Mouse (Mus musculus): ENCODE measurements around the gene Gatm. TPM values are rescaled to one million over a fixed set of nuclear protein-coding genes. Genes with fewer than 3 reads are reported as not detected.

The Gatm gene
- polyA plus RNA-seq, 1 experiment from 2014 or later = 18.8 TPM

GRCm38 (mm10) chr2:122637526-122637997 lies 26.5 kb upstream of the Gatm start:
- ATAC-seq (ENCODE audit: insufficient read depth, low FRiP score, low TSS enrichment) (peak; percentile 84), DNase-seq (ENCODE audit: low spot score) (peak; percentile 82)
- Histone ChIP-seq H3K9me3 (ENCODE audit: control insufficient read depth, low read length) (no peaks in the 10 kb centered on the region), H3K4me3 (ENCODE audit: low read depth, low read length) (peak overlapping the region; percentile 32), H3K9ac (ENCODE audit: low read length) (no peak overlapping the region), H3K27me3 (ENCODE audit: control insufficient read depth, insufficient read depth, low read length) (peaks cover 5% of the 10 kb centered on the region; the same call in 1 of the 2 replicates), H3K27ac (ENCODE audit: low read depth, low read length) (no peak overlapping the region), H3K4me2 (ENCODE audit: low read depth) (peak overlapping the region; percentile 56), H3K36me3 (ENCODE audit: control insufficient read depth, insufficient read depth, low read length) (peaks cover 8% of the 10 kb centered on the region), H3K4me1 (ENCODE audit: control insufficient read depth, insufficient read depth, low read length) (no peaks in the 10 kb centered on the region)
- 1% methylated on average over 36 of the region's 36 CpGs for WGBS

GRCm38 (mm10) chr2:122636686-122637085 lies 25.6 kb upstream of the Gatm start, which contains the start of gene AA467197:
Gene AA467197, plus strand, starts transcription at chr2:122636986.
- no peak within 1 kb of the TSS for H3K27ac ChIP-seq (ENCODE audit: low read depth, low read length)
- no peaks in the 10 kb centered on the region for H3K9me3 ChIP-seq (ENCODE audit: control insufficient read depth, low read length)
- ATAC-seq (ENCODE audit: insufficient read depth, low FRiP score, low TSS enrichment) (no peak), DNase-seq (ENCODE audit: low spot score) (no peak)
- H3K4me3 ChIP-seq (ENCODE audit: low read depth, low read length) = peak within 1 kb of the TSS; percentile 32
- H3K4me2 ChIP-seq (ENCODE audit: low read depth) = peak within 1 kb of the TSS; percentile 56
- WGBS = 63% methylated on average over 3 of the region's 3 CpGs
- H3K36me3 ChIP-seq (ENCODE audit: control insufficient read depth, insufficient read depth, low read length) = peaks cover 8% of the 10 kb centered on the region
- no peak within 1 kb of the TSS for H3K9ac ChIP-seq (ENCODE audit: low read length)
- H3K4me1 ChIP-seq (ENCODE audit: control insufficient read depth, insufficient read depth, low read length) = peaks cover 5% of the 10 kb centered on the region; the same call in 1 of the 2 replicates
- H3K27me3 ChIP-seq (ENCODE audit: control insufficient read depth, insufficient read depth, low read length) = peaks cover 5% of the 10 kb centered on the region; the same call in 1 of the 2 replicates

- WGBS = under 1% methylated on average over 53 of the region's 53 CpGs
- peak overlapping the region; percentile 93 for H3K4me2 ChIP-seq (ENCODE audit: low read depth)
These were observed 20.2 kb upstream of the Gatm start for GRCm38 (mm10) chr2:122631226-122631801.

GRCm38 (mm10) chr2:122630465-122631225 lies 19.5 kb upstream of the Gatm start:
- Histone ChIP-seq H3K4me3 (ENCODE audit: low read depth, low read length) (peak overlapping the region; percentile 97), H3K27ac (ENCODE audit: low read depth, low read length) (peak overlapping the region; percentile 64; the same call in 1 of the 2 replicates), H3K36me3 (ENCODE audit: control insufficient read depth, insufficient read depth, low read length) (peaks cover 8% of the 10 kb centered on the region), H3K9me3 (ENCODE audit: control insufficient read depth, low read length) (no peaks in the 10 kb centered on the region), H3K9ac (ENCODE audit: low read length) (peak overlapping the region; percentile 94), H3K4me1 (ENCODE audit: control insufficient read depth, insufficient read depth, low read length) (peaks cover 7% of the 10 kb centered on the region; the same call in 1 of the 2 replicates), H3K4me2 (ENCODE audit: low read depth) (peak overlapping the region; percentile 93), H3K27me3 (ENCODE audit: control insufficient read depth, insufficient read depth, low read length) (no peaks in the 10 kb centered on the region)
- WGBS = under 1% methylated on average over 75 of the region's 75 CpGs
- ATAC-seq (ENCODE audit: insufficient read depth, low FRiP score, low TSS enrichment) (peak; percentile 84), DNase-seq (ENCODE audit: low spot score) (peak; percentile 89)

More at GRCm38 (mm10) chr2:122631226-122631801, 20.2 kb upstream of the Gatm start:
- Histone ChIP-seq H3K4me1 (ENCODE audit: control insufficient read depth, insufficient read depth, low read length) (peaks cover 7% of the 10 kb centered on the region; the same call in 1 of the 2 replicates), H3K36me3 (ENCODE audit: control insufficient read depth, insufficient read depth, low read length) (peaks cover 8% of the 10 kb centered on the region), H3K27me3 (ENCODE audit: control insufficient read depth, insufficient read depth, low read length) (no peaks in the 10 kb centered on the region), H3K4me3 (ENCODE audit: low read depth, low read length) (peak overlapping the region; percentile 97), H3K9me3 (ENCODE audit: control insufficient read depth, low read length) (no peaks in the 10 kb centered on the region), H3K27ac (ENCODE audit: low read depth, low read length) (peak overlapping the region; percentile 64; the same call in 1 of the 2 replicates), H3K9ac (ENCODE audit: low read length) (peak overlapping the region; percentile 94)
- DNase-seq (ENCODE audit: low spot score) = peak; percentile 51
- ATAC-seq (ENCODE audit: insufficient read depth, low FRiP score, low TSS enrichment) = peak; percentile 27

GRCm38 (mm10) chr2:122629871-122630270 lies 18.8 kb upstream of the Gatm start:
- no peak overlapping the region; the same call in 1 of the 2 replicates for H3K4me3 ChIP-seq (ENCODE audit: low read depth, low read length)
- ATAC-seq (ENCODE audit: insufficient read depth, low FRiP score, low TSS enrichment) (no peak), DNase-seq (ENCODE audit: low spot score) (no peak)
- no peaks in the 10 kb centered on the region for H3K27me3 ChIP-seq (ENCODE audit: control insufficient read depth, insufficient read depth, low read length)
- WGBS = 71% methylated on average over 6 of the region's 6 CpGs
- H3K9me3 ChIP-seq (ENCODE audit: control insufficient read depth, low read length) = no peaks in the 10 kb centered on the region
- no peak overlapping the region for H3K27ac ChIP-seq (ENCODE audit: low read depth, low read length)
- peaks cover 8% of the 10 kb centered on the region for H3K36me3 ChIP-seq (ENCODE audit: control insufficient read depth, insufficient read depth, low read length)
- H3K4me1 ChIP-seq (ENCODE audit: control insufficient read depth, insufficient read depth, low read length) = peaks cover 7% of the 10 kb centered on the region; the same call in 1 of the 2 replicates
- peak overlapping the region; percentile 93 for H3K4me2 ChIP-seq (ENCODE audit: low read depth)
- no peak overlapping the region for H3K9ac ChIP-seq (ENCODE audit: low read length)

GRCm38 (mm10) chr2:122628976-122629375 lies 17.9 kb upstream of the Gatm start:
- Histone ChIP-seq H3K9me3 (ENCODE audit: control insufficient read depth, low read length) (no peaks in the 10 kb centered on the region), H3K27ac (ENCODE audit: low read depth, low read length) (no peak overlapping the region), H3K4me1 (ENCODE audit: control insufficient read depth, insufficient read depth, low read length) (peaks cover 7% of the 10 kb centered on the region; the same call in 1 of the 2 replicates), H3K4me3 (ENCODE audit: low read depth, low read length) (no peak overlapping the region), H3K36me3 (ENCODE audit: control insufficient read depth, insufficient read depth, low read length) (peaks cover 7% of the 10 kb centered on the region), H3K9ac (ENCODE audit: low read length) (no peak overlapping the region), H3K4me2 (ENCODE audit: low read depth) (no peak overlapping the region), H3K27me3 (ENCODE audit: control insufficient read depth, insufficient read depth, low read length) (no peaks in the 10 kb centered on the region)
- DNase-seq (ENCODE audit: low spot score) (peak; percentile 76), ATAC-seq (ENCODE audit: insufficient read depth, low FRiP score, low TSS enrichment) (no peak)
- 0% methylated on average over 7 of the region's 7 CpGs for WGBS

GRCm38 (mm10) chr2:122625930-122626329 lies 14.8 kb upstream of the Gatm start:
- Histone ChIP-seq H3K27ac (ENCODE audit: low read depth, low read length) (no peak overlapping the region), H3K27me3 (ENCODE audit: control insufficient read depth, insufficient read depth, low read length) (no peaks in the 10 kb centered on the region), H3K4me2 (ENCODE audit: low read depth) (no peak overlapping the region), H3K4me3 (ENCODE audit: low read depth, low read length) (no peak overlapping the region), H3K9ac (ENCODE audit: low read length) (no peak overlapping the region), H3K9me3 (ENCODE audit: control insufficient read depth, low read length) (no peaks in the 10 kb centered on the region), H3K36me3 (ENCODE audit: control insufficient read depth, insufficient read depth, low read length) (no peaks in the 10 kb centered on the region), H3K4me1 (ENCODE audit: control insufficient read depth, insufficient read depth, low read length) (no peaks in the 10 kb centered on the region)
- 52% methylated on average over 7 of the region's 7 CpGs for WGBS
- ATAC-seq (ENCODE audit: insufficient read depth, low FRiP score, low TSS enrichment) (no peak), DNase-seq (ENCODE audit: low spot score) (no peak)

GRCm38 (mm10) chr2:122621337-122622110 lies 10.4 kb upstream of the Gatm start:
- ATAC-seq (ENCODE audit: insufficient read depth, low FRiP score, low TSS enrichment) = no peak
- WGBS = 80% methylated on average over 9 of the region's 9 CpGs
- Histone ChIP-seq H3K9me3 (ENCODE audit: control insufficient read depth, low read length) (no peaks in the 10 kb centered on the region), H3K4me3 (ENCODE audit: low read depth, low read length) (no peak overlapping the region), H3K9ac (ENCODE audit: low read length) (no peak overlapping the region), H3K4me2 (ENCODE audit: low read depth) (no peak overlapping the region), H3K27me3 (ENCODE audit: control insufficient read depth, insufficient read depth, low read length) (no peaks in the 10 kb centered on the region), H3K36me3 (ENCODE audit: control insufficient read depth, insufficient read depth, low read length) (no peaks in the 10 kb centered on the region), H3K27ac (ENCODE audit: low read depth, low read length) (no peak overlapping the region), H3K4me1 (ENCODE audit: control insufficient read depth, insufficient read depth, low read length) (no peaks in the 10 kb centered on the region)
- no peak for DNase-seq (ENCODE audit: low spot score)

Measured in neural tube, embryonic 11.5 days (tissue).